Mouse (Mus musculus): Measurements from ENCODE around the gene Pp2d1. TPM values are rescaled to one million over a fixed set of nuclear protein-coding genes. Genes with fewer than 3 reads are reported as not detected.

The Pp2d1 gene
- total RNA-seq, 2 experiments from 2014 or later, result not detected

DNA sequence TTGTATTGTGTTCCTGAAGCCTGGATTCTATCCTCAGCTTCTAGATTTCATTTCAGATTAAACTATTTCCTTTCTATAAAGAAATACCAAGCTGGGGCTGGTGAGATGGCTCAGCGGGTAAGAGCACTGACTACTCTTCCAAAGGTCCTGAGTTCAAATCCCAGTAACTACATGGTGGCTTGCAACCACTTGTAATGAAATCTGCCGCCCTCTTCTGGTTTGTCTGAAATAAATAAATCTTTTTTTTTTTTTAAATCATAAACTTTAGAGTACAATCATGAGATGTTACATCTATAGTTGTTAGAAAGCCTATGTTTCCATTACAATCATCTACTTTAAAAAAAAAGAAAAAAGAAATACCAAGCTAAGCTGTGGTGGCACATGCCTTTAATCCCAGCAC lies 36.3 kb downstream of the Pp2d1 start:
- no peak for DNase-seq (ENCODE audit: low spot score in 2 of 2)
- intact Hi-C loops (cut with DNase I), result no loop called here

DNA sequence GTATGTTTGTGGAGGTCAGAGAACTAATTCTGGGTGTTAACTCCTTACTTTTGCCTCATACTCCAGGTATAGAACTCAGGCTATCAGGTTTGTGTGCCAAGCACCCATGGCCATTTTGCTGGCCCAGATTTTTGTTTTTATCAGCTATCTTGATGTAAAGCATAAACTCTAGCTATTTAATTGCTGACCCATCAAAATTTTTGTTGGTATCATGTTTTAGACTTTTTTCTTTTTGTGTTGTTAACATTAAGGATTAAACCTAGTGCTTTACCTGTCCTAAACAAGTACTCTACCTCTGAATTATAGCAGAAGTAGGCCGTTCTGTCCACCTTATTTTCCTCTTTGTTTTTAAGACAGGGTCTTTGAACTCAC lies 50.3 kb downstream of the Pp2d1 start:
- DNase-seq (ENCODE audit: low spot score in 2 of 2), result no peak
- intact Hi-C loops (cut with DNase I), result no loop called here

DNA sequence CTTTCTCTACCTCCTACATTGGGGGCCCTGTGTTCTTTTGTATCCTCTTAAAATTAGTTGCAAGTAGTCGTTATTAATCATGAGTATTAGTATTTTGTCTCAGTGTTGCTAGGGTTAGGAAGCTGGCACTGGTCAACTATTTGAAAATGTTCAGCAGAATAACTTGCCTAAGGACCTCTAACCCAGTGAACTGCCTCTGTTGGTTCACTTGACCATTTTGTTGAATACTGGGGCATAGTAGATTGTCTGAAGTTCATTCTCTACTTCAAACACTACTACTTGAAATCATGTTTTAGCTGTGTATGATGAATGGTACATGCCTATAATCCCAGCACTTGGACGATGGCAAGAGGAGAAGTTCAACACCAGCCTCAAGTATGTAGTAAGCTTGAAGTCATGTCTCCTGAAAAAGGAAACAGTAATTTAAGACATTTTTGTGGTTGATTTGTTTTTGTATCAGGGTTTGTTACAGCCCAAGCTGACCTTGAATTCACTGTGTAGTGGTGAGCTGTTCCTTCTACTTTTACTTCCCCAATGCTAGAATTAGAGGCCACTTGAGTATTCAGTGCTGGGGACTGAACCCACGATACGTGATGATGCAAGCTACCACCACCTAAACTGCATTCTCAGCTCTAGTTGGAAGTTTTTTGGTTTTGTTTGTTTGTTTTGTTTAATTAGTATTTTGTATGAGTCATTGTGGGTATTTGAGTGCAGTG lies 50.8 kb downstream of the Pp2d1 start:
- intact Hi-C loops (cut with DNase I), result no loop called here
- no peak for DNase-seq (ENCODE audit: low spot score in 2 of 2)

DNA sequence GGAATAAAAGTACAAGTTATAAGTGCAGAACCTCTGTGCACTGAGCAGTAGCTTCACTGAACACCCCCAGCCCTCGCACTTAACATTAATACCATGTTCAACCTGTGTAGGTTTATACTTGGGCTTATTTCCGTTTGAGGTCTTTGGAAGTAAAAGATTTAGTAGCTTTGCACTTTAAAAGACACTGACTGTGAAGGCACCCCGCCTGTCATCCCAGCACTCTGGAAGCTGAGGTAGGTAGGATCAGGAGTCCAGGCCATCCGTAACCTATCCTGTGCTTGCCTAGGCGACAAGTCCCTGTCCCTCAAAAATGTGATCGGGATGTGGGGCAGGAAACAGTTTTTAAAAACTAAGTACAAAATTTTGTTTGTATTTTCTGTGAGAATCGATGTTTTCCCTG lies 58.8 kb downstream of the Pp2d1 start:
- intact Hi-C loops (cut with DNase I), result no loop called here
- DNase-seq (ENCODE audit: low spot score in 2 of 2), result no peak

GRCm38 (mm10) chr17:53479604-53480041 lies 59.6 kb downstream of the Pp2d1 start:
- intact Hi-C loops (cut with DNase I), result no loop called here
- peak; percentile 60 to 71 for DNase-seq (ENCODE audit: low spot score in 2 of 2)

DNA sequence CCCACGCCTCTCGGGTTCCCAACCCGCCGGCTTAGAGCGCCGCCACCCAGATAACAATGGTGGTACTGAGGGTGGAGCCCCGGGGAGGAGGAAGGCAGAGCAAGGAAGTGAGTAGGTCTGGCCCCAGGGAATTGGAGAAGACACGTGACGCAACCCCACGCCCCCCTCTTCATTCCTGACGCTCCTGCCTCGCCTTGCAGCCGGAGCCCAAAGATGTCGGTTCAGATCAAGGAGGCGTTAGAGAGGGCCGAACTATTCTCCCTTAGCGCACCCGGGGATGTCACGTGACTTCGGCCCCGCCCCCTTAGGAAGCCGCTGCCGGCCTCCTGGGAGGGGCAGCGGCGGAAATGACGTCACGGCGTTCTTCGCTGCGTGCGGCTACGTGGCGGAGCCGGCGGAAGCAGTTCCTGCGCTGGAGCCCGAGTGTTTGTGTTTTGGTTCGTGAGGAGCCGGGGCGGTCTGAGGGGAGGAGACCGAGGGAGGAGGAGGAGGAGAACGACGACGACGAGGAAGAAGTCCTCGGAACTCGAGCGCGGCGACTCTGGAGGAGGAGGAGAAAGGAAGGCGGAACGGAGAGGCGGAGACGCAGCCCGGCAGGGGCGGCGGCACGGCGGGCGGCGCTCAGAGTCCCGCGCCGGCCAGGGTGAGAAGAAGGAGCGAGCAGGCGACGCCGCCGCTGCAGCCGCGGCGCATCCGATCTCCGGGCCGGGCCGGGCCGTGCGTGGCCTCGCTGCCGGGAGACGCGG lies 60.2 kb downstream of the Pp2d1 start, which contains the start of gene Rab5a:
Gene Rab5a (plus strand): TSS at position 377 of the 746 bp plus-strand sequence.
- intact Hi-C loops (cut with DNase I), result no loop called here
- DNase-seq (ENCODE audit: low spot score in 2 of 2), result peak; percentile 99 to 100

DNA sequence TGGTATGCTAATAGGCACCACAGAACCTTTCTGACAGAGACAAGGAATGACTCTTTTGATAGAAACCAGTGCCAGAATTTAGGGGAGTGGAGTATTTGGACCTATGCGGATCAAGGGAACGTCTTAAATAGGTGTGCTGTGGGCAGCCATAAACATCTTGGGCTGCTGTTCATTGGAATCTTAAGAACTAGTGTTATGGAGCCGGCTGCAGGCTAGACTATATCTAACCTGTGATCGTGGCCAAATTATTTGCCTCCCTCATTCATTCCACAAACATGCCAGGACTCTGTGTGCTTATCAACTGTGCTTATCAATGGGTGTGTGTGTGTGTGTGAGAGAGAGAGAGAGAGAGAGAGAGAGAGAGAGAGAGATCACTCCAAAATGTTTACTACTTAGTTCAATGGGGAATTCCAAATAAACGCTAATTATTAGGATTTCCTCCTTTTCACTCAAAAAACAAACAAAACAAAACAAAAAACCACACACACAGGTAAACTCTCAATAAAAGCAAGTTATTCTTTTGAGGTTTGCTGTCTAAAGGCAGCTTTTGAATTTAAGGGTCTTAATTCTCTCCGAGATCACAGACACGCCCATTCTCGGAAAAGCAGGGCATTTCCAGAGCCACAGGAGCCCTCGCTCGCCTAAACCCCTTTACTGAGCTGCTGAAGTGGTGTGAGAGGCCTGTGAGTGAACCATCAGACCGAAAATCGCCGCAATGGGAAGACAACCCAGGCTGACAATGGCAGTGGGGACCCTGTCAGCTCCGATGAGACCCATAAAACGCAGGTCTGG lies 61.0 kb downstream of the Pp2d1 start:
- no peak for DNase-seq (ENCODE audit: low spot score in 2 of 2)
- intact Hi-C loops (cut with DNase I), result no loop called here

GRCm38 (mm10) chr17:53468697-53469096 lies 70.6 kb downstream of the Pp2d1 start:
- no peak for DNase-seq (ENCODE audit: low spot score in 2 of 2)
- intact Hi-C loops (cut with DNase I), result no loop called here

DNA sequence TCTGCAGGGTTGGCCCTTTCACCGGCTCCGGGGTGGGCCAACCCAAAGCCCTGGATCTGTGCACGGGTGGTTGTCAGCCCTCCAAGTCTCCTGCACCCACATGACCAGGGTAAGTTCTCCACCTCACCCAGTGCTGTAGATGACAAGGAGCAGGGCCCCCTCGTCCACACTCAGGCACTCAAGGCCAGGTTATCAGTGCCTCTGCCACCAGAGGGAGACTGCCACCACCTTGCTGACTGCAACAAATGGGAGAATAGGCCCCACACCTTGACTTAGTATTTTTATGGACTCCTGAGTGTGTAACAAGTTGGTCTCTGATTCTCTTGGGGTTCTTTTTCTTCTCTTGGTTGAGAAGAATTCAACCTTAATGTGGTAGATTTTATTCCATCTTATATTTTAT lies 73.7 kb downstream of the Pp2d1 start:
- intact Hi-C loops (cut with DNase I), result no loop called here
- no peak for DNase-seq (ENCODE audit: low spot score in 2 of 2)

GRCm38 (mm10) chr17:53463496-53463840 lies 75.8 kb downstream of the Pp2d1 start:
- no peak for DNase-seq (ENCODE audit: low spot score in 2 of 2)
- intact Hi-C loops (cut with DNase I), result no loop called here

GRCm38 (mm10) chr17:53462603-53463495 lies 76.4 kb downstream of the Pp2d1 start, which contains the start of gene Efhb:
TSS of gene Efhb (minus strand) at chr17:53463321.
- DNase-seq (ENCODE audit: low spot score in 2 of 2), result peak; percentile 49 to 60
- intact Hi-C loops (cut with DNase I), result no loop called here

Other genes starting within 250 kb of the Pp2d1 start
- gene Efhb, start 76.1 kb downstream of the Pp2d1 start, total RNA-seq (2021), result under 1 TPM; 0.11 to 0.48 TPM
- 100 to 1,000 TPM; 129 to 130 TPM for gene Rab5a, start 60.2 kb downstream of the Pp2d1 start, total RNA-seq (2021)
- 10 to 100 TPM; 15.5 to 22.0 TPM for gene Kat2b, start 27.4 kb upstream of the Pp2d1 start, total RNA-seq (2021)
- under 1 TPM; 0.14 to 0.44 TPM for gene Sgo1, start 149.9 kb upstream of the Pp2d1 start, total RNA-seq (2021)